Mouse (Mus musculus) ES-E14 (cell line): ENCODE results near the gene Birc2.

ENCODE experiments used
- CHD2 ChIP-seq: IDR thresholded peaks from 2 replicates; pipeline ENCODE4 v1.6.1; 2014; ENCODE audit warnings: mild to moderate bottlenecking, low read depth, low read length, inconsistent platforms
- HCFC1 ChIP-seq: IDR thresholded peaks from 2 replicates; pipeline ENCODE4 v1.6.1; 2012; ENCODE audit warnings: low read length, inconsistent platforms, borderline replicate concordance; ENCODE audit not compliant: insufficient read depth
- MAFK ChIP-seq: IDR thresholded peaks from 2 replicates; pipeline ENCODE4 v1.6.1; 2014; ENCODE audit warnings: mild to moderate bottlenecking, low read depth, low read length, inconsistent platforms; ENCODE audit not compliant: insufficient read depth
- ZC3H11A ChIP-seq: IDR thresholded peaks from 2 replicates; pipeline ENCODE4 v1.6.1; 2012; ENCODE audit warnings: low read depth, mild to moderate bottlenecking, inconsistent platforms, low read length, borderline replicate concordance

DNA sequence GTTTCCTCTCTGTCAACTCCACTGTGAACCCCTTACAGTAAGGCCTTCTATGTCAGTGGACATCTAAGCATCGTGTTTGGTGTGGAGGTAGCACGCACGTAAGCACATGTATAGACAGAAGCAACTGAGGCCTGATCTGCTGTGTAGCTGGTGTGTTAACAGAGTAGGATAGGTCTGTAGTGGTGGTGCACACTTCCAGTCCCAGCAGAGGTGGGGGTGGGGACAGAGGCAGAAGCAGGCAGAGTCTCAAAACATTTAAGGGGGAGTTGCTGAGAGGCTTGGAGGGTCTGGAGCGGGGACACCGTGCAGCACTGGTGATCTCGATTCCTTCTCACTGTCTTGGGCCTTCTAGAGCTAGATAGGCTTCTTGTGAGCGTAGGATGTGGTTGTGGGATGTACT lies 50.8 kb downstream of the Birc2 start:
- no peak for TF ChIP-seq ZC3H11A
- no peak for TF ChIP-seq CHD2
- TF ChIP-seq MAFK, result no peak
- no peak for TF ChIP-seq HCFC1
